Mouse (Mus musculus) layer of hippocampus, adult 9-11 months (tissue): Measurements from ENCODE around the gene Erv3.
A peak's percentile ranks its signal among the peaks of the same experiment; 100 is the strongest.

Experiments used
- DNase-seq: peaks from one replicate; pipeline ENCODE4 v3.0.0; 2022

Erv3 gene

DNA sequence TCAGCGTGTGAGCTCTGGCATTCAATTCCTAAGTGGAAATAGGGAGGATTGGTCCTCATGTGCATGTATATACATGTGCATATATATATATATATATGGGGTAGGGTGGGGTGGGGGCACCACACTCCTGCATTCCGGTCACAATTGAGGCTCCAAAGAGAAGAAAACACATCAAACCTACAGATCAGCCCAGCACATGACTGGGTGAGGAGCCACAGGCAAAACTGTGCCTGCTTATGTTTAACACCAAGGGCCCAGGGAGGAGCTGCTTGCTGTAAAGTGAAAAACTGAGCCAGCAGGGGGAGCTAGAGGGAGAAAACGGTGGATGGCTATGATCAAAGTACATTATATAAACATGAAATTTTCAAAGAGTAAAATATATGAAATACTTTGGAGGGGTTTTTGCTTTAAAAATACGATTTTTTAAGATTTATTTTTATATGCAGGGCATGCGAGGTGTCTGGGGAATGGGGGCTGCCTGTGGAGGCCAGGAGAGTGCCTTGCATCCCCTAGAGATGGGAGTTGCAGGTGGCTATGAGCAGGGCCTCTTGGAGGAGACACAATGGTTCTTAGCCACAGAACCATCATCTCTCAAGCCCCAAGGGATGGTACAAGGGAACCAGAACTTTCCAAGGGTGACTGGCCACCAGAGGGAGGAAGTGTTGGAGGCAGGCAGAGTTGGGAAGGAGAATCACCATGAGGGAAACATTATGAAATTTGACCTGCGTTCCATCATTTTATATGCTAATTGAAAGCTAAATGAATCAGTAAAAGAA is 38.4 kb downstream of the Erv3 start:
- DNase-seq = peak; percentile 77

DNA sequence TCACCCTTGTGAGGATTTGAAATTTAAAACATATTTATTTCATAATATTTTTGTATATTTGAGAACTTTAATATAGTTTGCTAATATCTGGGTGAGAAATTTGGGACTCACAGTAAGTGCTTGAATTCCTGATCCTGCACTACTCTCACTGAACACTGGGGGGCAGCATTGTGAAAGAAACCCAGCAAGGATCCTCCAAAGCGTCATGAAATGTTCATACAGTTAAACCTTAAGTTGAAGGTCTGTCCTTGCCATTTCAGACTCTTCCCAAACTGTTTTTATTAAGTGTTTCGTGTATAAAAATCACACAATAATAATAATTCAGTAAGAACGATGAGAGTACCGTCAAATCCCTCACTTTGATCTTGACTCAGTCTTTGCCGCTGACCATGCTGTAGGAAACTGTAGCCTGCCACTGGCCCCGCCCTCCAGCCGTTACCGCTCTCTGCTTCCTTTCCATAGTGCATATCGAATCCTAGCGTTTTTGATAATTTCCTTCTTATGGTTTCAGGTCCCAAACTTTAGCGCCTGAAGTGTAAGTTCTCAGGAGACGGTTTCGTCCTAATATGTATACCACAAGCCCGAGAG is 39.4 kb downstream of the Erv3 start:
- DNase-seq = peak; percentile 65

DNA sequence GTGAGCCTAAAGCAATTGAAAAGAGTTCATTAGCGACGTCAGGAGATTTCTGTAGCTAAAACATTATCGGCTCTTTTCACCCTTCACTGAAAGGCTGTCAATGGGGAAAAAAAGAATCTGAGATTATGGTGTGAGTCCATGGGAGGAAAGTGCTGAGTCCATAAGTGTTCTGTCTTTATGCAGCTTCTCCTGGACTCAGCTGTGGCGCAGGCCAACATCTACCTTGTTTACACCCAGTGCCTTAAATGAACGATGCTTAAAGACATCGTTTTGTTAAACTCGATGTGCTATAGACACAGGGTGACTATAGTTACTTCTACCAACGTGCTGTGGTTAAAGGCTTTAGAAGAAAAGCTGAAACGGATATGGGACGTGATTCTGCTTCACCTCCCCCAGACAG is 45.2 kb downstream of the Erv3 start:
- DNase-seq = peak; percentile 2

DNA sequence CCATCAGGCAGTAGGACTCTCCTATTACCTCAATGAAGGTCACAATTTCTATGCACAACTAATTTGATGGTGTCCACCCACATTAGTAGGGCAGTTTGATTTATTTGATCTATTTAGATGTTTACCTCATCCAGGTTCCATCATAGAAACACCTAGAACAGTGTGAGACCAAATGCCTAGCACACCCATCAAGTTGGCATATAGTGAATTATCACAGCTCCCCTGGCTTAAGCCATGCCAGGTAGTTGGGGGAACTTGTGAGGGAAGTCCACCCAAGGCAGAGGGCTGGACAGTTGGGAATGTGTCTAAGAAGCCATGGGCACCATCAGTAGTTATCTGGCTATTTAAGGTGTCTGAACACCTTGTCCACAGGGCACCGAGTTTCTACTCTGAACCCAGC is 46.1 kb downstream of the Erv3 start:
- peak; percentile 0 for DNase-seq

DNA sequence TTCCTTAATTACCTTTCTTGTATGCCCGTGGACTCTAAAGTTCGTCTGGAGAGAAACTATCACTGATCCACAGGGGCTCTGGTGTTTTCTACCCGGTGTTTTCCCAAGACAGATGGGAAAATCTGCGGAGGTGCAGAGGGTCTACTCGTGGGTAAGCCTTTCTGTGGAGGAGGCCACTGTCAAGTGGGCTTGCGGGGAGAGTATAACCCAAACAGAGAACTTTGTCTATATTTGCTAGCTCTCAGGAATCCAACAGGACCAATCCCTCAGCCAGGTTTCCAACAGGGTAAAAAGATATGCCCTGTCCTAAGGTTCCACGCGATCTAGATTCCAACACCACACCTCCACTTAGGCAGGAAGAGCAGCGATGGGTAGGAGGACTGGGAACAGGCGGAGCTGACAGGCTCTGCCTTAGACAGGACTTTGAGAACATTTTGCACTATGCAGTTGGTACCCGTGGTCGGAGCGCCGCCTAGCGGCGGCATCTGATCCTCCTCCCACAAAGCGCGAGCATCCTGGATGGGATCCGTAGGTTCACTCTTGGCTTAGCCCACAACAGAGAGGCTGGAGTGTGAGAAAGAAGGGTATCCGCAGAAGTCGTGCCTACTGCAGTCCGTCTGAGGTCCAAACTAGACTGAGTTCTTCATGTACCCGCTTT is 46.9 kb downstream of the Erv3 start:
- DNase-seq = peak; percentile 64

DNA sequence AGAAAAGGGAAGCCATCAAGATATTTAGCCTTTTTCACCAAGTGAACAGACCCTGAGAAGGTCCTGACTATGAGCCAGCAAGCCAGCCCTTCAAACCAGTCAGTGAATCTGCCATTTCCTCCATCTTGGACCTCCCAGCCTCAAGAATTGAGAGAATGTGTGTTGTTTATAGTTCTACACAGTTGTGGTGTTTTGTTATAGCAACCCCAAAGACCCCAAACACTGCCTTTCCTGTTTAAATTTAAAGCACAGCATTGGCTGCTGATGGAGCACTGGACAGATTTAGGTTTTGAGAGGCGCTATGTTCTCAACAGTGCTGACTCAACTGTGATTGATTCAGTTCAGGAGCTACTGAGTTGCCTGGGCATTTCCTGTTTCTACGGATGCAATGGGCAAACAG is 47.9 kb downstream of the Erv3 start:
- peak; percentile 1 for DNase-seq

DNA sequence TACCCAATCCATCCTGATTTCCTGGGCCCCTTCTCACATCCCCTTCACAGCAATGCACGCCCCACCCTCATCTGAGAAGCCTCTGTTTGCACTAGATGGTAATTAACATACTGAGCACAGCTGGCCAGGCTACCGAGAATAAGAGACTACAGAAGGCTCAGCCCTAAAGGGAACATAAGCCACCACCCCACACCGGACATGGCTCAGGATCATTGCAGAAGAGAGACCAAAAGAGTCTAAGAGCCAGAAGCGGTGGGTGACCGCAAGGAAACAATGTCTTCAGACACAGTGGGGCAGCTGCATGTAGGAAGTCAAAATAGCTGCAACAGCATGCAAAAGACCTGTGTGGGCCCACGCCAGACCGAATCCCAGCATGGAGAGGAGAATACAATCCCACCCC is 50.7 kb downstream of the Erv3 start:
- peak; percentile 2 for DNase-seq

DNA sequence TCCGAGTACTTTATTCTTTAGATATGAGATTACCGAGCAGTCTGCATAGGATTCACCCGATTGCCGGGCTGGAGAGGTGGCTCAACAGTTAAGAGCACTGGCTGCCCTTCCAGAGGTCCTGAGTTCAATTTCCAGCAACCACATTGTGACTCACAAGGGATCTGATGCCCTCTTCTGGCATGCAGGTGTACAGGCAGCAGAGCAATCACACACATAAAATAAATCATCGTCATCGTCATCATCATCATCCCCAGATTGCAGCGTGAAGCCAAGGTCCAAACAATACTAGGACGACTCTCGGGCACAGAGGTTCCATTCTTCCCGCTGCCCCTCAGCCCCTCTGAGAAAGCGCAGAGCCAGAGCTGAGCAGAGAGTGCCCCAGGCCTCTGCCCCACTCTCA is 51.9 kb downstream of the Erv3 start:
- DNase-seq = peak; percentile 1

DNA sequence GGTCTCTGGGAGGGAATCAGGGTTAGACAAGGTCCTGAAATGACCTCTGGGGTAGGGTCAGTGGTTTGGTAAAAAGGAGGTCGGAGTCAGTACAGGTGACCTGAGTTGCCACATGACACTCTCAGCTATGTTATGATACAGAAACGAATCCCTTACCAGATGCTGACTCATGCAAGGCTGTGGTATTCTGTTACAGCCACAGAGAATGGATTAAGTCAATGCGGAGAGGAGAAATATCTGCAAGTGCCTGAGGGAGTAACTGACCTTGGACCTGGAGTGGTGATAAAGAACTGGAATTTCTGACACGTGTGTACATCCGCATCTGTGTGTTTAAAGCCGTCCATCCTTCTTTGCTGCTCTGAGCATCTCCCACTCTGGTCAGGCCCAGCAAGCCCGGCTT is 52.7 kb downstream of the Erv3 start:
- DNase-seq = peak; percentile 0

DNA sequence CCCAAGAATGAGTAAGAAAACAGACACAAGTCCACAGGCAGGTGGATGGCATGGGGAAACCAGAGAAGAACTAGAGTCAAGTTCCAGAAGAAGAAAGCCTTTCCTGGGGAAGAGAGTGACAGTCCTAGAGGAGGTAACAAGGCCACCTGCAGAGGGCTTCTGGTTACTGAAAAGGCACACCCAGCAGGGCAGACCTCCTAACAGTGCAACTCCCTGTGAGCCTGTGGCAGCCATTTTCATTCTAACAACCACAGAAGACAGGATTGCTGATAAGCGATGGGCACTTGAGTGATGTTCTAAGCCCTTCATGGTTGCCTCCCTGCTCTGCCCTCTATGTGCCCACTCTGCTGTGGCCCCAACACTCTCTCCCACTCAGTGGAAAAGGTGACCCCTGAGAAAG is 54.2 kb downstream of the Erv3 start:
- DNase-seq = no peak

DNA sequence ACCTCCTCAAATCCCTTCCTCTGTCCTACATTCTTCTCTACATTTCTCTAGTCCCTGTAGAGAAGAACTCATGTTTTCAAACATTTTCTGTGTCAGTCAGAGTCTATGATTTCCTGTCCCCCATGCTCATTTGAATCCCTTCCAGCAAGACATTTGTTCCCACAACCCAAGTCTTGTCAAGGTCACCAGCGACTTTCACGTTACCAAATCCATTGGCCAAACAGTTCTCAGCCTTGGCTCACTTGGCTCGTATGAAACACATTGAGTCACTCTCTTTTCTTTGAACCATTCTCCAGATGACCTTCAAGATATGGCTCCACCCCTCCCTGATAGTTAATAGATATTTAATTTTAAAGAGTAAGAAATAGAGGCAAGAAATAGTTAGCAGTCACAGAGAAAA is 55.7 kb downstream of the Erv3 start:
- no peak for DNase-seq
